Mouse (Mus musculus): ENCODE measurements around the gene Gigyf2. TPM values are rescaled to one million over a fixed set of nuclear protein-coding genes. Genes with fewer than 3 reads are reported as not detected.

Gene Gigyf2
- polyA plus RNA-seq, 1 experiment from 2014 or later: 59.2 TPM

DNA sequence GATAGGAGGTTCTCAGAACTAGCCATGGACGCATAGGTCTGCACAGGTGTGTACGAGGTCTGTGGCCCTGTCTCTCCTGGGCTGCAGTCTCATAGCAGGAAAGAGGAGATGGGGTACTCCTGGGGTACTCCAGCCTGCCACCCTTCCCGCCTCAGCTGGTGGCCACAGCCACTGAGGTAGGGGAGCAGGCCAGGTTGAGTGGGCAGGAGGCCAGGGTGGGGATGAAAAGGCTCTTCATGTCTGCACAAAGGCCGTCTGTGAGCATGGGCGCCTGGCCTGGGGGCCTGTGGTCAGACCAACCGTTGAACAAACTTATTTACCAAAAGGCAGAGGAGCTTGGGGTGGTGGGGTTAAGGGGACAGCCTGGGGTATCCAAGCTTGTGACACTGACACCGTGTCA, 145.1 kb downstream of the Gigyf2 start:
- no peak overlapping the region for H3K4me3 ChIP-seq (replicated peaks)
- no peak overlapping the region for H3K9ac ChIP-seq
- no peak overlapping the region for H3K4me2 ChIP-seq
- H3K4me1 ChIP-seq: peaks cover 9% of the 10 kb centered on the region
- H3K27ac ChIP-seq: no peak overlapping the region
- no peak for ATAC-seq (ENCODE audit: low FRiP score)
- peaks cover 27% of the 10 kb centered on the region for H3K27me3 ChIP-seq
- 80% methylated on average over 7 of the region's 7 CpGs for WGBS
- H3K36me3 ChIP-seq (replicated peaks): no peaks in the 10 kb centered on the region
- no peaks in the 10 kb centered on the region for H3K9me3 ChIP-seq

DNA sequence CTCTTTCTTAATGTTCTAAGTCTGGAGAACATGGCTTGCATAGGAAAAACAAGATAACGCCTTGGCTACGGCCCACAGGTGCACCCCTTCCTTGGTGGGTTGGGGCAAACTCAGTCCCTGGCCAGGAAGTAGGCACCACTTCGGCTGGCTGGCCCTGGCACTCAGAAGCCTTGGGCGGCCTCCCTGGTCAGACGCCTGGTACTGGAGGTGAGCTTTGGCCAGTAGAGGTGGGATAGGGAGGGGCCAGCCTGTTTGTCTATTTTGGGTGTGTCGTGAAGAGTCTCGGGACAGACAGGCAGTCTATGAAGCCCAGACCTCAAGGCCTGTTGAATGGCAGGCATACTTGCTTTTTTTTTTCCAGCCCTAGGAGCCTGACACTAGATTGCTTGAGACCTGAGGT, 145.8 kb downstream of the Gigyf2 start:
- WGBS: 85% methylated on average over 7 of the region's 7 CpGs
- Histone ChIP-seq H3K4me3 (replicated peaks) (no peak overlapping the region), H3K4me2 (no peak overlapping the region), H3K4me1 (peaks cover 9% of the 10 kb centered on the region), H3K9ac (no peak overlapping the region), H3K9me3 (no peaks in the 10 kb centered on the region), H3K27ac (no peak overlapping the region), H3K27me3 (peaks cover 27% of the 10 kb centered on the region), H3K36me3 (replicated peaks) (no peaks in the 10 kb centered on the region)
- no peak for ATAC-seq (ENCODE audit: low FRiP score)

DNA sequence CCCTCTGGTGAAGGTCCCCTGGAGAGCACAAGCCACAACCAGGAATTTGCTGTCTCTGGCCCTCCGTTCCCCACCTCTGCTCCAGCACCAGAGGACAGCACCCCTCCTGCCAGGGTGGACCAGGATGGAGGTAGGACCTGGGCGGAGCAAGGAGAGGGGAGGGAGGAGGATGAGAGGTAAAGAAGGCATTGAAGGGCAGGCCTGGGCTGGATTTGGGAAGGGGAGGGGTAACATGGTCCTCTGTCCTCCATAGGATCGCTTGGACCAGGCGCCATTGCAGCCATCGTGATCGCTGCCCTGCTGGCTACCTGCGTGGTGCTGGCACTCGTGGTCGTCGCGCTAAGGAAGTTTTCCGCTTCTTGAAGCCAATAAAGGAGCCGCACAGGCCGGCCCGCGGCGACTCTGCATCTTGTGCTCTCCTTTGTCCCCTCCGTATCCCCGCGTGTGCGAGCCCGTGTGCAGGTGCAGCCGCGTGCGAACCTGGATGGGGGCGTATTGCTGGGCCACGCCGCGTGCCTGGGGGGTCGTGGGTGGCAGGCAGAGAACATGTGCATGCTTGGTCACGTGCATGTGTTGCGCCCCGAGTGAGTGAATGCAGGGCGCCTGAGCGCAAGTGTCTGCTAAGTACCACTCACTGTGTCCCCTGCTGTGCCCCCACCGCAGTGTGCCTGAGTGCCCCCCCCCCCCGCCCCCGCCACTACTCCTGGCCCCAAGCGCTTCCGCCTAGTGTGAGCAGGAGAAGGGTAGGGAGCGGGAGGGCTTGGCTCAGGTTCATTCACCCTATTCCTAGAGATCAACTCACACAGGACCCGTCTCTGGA, 148.5 kb downstream of the Gigyf2 start:
- H3K9me3 ChIP-seq: no peaks in the 10 kb centered on the region
- peak; percentile 51 for ATAC-seq (ENCODE audit: low FRiP score)
- no peak overlapping the region for H3K27ac ChIP-seq
- no peaks in the 10 kb centered on the region for H3K36me3 ChIP-seq (replicated peaks)
- peak overlapping the region; percentile 68 for H3K4me2 ChIP-seq
- H3K4me1 ChIP-seq: peaks cover 9% of the 10 kb centered on the region
- 1% methylated on average over 42 of the region's 42 CpGs for WGBS
- H3K9ac ChIP-seq: peak overlapping the region; percentile 53
- peak overlapping the region; percentile 41 for H3K4me3 ChIP-seq (replicated peaks)
- peaks cover 27% of the 10 kb centered on the region for H3K27me3 ChIP-seq

DNA sequence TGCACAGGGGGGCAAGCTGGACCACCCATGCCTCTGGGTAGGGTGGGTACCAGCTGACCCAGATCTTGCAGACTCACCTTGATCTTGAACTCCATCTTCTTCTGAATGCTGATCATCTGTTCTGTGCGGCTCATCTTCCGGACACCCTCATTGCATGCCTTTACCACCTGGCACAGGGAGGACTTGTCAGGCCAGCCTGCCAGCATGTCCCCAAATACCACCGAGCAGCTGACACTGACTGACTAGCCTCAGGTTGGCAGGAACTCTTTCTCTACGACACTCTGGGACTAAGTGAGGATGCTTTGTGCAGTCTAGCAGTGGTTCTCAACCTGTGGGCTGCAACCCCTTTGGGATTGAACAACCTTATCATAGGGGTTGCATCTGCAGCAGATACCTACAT, 155.7 kb downstream of the Gigyf2 start:
- 88% methylated on average over 4 of the region's 4 CpGs for WGBS
- Histone ChIP-seq H3K4me2 (no peak overlapping the region), H3K36me3 (replicated peaks) (no peaks in the 10 kb centered on the region), H3K9ac (no peak overlapping the region), H3K4me1 (no peaks in the 10 kb centered on the region), H3K4me3 (replicated peaks) (no peak overlapping the region), H3K9me3 (no peaks in the 10 kb centered on the region), H3K27me3 (no peaks in the 10 kb centered on the region), H3K27ac (no peak overlapping the region)
- no peak for ATAC-seq (ENCODE audit: low FRiP score)

DNA sequence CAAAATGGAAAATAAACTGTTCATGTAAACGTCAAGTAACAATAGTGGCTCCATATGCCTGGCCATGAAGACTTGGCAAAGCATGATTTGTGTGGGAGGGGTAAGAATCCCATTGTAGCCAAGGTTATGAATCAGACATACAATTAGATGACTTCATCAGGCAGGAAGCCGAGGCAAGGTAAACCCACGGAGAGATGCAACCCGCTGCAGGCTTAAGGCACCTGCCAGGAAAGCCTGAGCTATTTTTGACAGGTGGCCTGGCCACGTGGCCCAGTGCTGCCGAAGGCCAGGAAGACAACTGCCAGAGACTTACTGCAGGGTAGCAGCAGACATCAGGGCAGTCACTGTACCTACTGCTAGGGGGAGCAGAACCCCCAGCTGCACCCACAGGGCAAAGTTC, 159.6 kb downstream of the Gigyf2 start:
- no peak overlapping the region for H3K4me3 ChIP-seq (replicated peaks)
- H3K4me2 ChIP-seq: no peak overlapping the region
- no peaks in the 10 kb centered on the region for H3K27me3 ChIP-seq
- H3K4me1 ChIP-seq: no peaks in the 10 kb centered on the region
- H3K27ac ChIP-seq: no peak overlapping the region
- ATAC-seq (ENCODE audit: low FRiP score): no peak
- no peaks in the 10 kb centered on the region for H3K9me3 ChIP-seq
- no peaks in the 10 kb centered on the region for H3K36me3 ChIP-seq (replicated peaks)
- no peak overlapping the region for H3K9ac ChIP-seq
- 80% methylated on average over 6 of the region's 6 CpGs for WGBS

DNA sequence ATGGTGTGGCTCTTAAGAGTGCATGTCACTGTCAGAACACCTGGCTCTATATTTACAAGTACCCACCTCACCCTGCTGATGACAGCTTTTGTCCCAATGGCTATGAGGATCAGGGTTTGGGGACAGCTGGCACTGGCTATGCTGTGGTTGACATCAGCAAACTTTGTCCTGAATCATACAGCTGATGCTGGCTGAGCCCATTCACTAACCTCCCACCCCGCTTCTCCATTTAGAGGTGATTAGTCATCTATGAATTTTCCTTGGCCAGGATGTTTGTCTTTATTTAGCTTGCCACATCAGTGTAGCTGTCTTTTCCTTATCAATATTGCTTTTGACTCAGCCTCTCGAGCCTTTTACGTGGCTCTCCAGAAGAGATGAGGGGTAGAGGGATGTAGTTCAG, 165.5 kb downstream of the Gigyf2 start:
- Histone ChIP-seq H3K4me1 (no peaks in the 10 kb centered on the region), H3K9ac (no peak overlapping the region), H3K27me3 (no peaks in the 10 kb centered on the region), H3K9me3 (no peaks in the 10 kb centered on the region), H3K4me2 (no peak overlapping the region), H3K27ac (no peak overlapping the region), H3K36me3 (replicated peaks) (no peaks in the 10 kb centered on the region), H3K4me3 (replicated peaks) (no peak overlapping the region)
- WGBS: 92% methylated on average over 3 of the region's 3 CpGs
- ATAC-seq (ENCODE audit: low FRiP score): no peak

DNA sequence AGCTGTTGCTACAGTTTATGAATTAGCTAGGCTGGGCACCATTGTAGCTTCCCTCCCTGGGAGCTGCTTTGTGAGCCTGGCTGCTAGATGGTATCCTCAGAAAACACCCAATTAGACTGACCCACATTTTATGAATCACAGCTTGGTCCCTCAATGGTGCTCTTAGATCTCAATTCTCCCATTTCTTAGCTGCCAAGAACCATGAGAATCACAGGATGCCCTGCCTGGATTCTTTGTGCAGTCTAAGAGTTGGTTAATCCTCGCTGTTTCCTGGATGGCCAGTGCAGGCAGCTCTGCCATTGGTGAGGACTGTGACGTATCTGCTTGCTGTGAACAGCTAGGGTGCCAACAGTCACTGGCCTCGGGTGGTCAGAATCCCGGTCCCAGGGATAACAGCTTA, 166.7 kb downstream of the Gigyf2 start:
- Histone ChIP-seq H3K4me1 (no peaks in the 10 kb centered on the region), H3K36me3 (replicated peaks) (no peaks in the 10 kb centered on the region), H3K4me3 (replicated peaks) (no peak overlapping the region), H3K9ac (no peak overlapping the region), H3K27ac (no peak overlapping the region), H3K27me3 (no peaks in the 10 kb centered on the region), H3K9me3 (no peaks in the 10 kb centered on the region), H3K4me2 (no peak overlapping the region)
- no peak for ATAC-seq (ENCODE audit: low FRiP score)
- 82% methylated on average over 4 of the region's 4 CpGs for WGBS

Other genes starting within 250 kb of the Gigyf2 start
- not detected in 2 replicates for gene Alppl2, start 237.1 kb upstream of the Gigyf2 start, polyA plus RNA-seq (2016; fragmentation: Nextera tagmentation; extraction: Ambion mirVana)
- not detected in 2 replicates for gene Alpi, start 225.4 kb upstream of the Gigyf2 start, polyA plus RNA-seq (2016; fragmentation: Nextera tagmentation; extraction: Ambion mirVana)
- gene Akp3, start 202.0 kb upstream of the Gigyf2 start, polyA plus RNA-seq (2016; fragmentation: Nextera tagmentation; extraction: Ambion mirVana): not detected in 2 replicates
- 18.3 and 23.2 TPM in 2 replicates for gene Ecel1, start 170.5 kb upstream of the Gigyf2 start, polyA plus RNA-seq (2016; fragmentation: Nextera tagmentation; extraction: Ambion mirVana)
- gene Prss56, start 143.7 kb upstream of the Gigyf2 start, polyA plus RNA-seq (2016; fragmentation: Nextera tagmentation; extraction: Ambion mirVana): not detected in 2 replicates
- 0.10 TPM in 1 of 2 replicates, not detected in the other for gene Chrnd, start 136.4 kb upstream of the Gigyf2 start, polyA plus RNA-seq (2016; fragmentation: Nextera tagmentation; extraction: Ambion mirVana)
- gene Chrng, start 122.3 kb upstream of the Gigyf2 start, polyA plus RNA-seq (2016; fragmentation: Nextera tagmentation; extraction: Ambion mirVana): not detected in 2 replicates
- 134 and 137 TPM in 2 replicates for gene Eif4e2, start 113.1 kb upstream of the Gigyf2 start, polyA plus RNA-seq (2016; fragmentation: Nextera tagmentation; extraction: Ambion mirVana)
- gene Efhd1, start 62.6 kb upstream of the Gigyf2 start, polyA plus RNA-seq (2016; fragmentation: Nextera tagmentation; extraction: Ambion mirVana): 1.5 and 1.6 TPM in 2 replicates
- gene Kcnj13, start 67.7 kb downstream of the Gigyf2 start, polyA plus RNA-seq (2016; fragmentation: Nextera tagmentation; extraction: Ambion mirVana): 2.0 and 6.3 TPM in 2 replicates
- gene Snorc, start 143.3 kb downstream of the Gigyf2 start, polyA plus RNA-seq (2016; fragmentation: Nextera tagmentation; extraction: Ambion mirVana): not detected in 2 replicates
- not detected in 2 replicates for gene Neu2, start 182.9 kb downstream of the Gigyf2 start, polyA plus RNA-seq (2016; fragmentation: Nextera tagmentation; extraction: Ambion mirVana)
- 2.2 and 3.0 TPM in 2 replicates for gene Ngef, start 246.9 kb downstream of the Gigyf2 start, polyA plus RNA-seq (2016; fragmentation: Nextera tagmentation; extraction: Ambion mirVana)

All from forebrain, embryonic 12.5 days (tissue).